Mouse (Mus musculus): ENCODE data around the gene Rpl7l1. TPM values are rescaled to one million over a fixed set of nuclear protein-coding genes. Genes with fewer than 3 reads are reported as not detected.
"Not testable (repeated sequence)": the region's sequence is repeated elsewhere in the genome, so short reads cannot be mapped to it uniquely, and the experiment has no call there.

Gene Rpl7l1
- polyA plus RNA-seq, 1 experiment, result 38.4 TPM

DNA sequence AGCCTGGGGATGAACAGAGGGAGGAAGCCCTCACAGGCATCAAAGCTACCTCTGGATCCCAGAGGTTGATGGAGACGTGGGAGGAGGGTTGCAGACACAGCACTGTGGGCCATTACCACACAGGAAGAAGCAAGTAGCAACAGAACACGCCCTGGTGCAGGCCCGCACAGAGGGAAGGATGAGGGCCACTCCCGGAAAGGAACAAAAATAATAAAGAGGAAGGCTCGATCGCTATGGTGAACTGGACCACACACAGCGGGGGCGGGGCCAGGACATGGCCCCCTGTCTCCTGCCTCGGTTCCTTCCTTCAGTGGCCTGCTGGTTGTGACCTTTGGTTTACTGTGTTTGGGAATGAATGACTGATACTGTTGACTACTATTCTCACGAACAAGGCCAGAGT lies 17.2 kb upstream of the Rpl7l1 start:
- H3K4me1 ChIP-seq (ENCODE audit: control insufficient read depth, insufficient read depth, low read length), result no peaks in the 10 kb centered on the region
- WGBS, result 64% methylated on average over 10 of the region's 10 CpGs
- no peaks in the 10 kb centered on the region for H3K27me3 ChIP-seq (replicated peaks; ENCODE audit: control insufficient read depth, insufficient read depth, low read length)
- peaks cover 8% of the 10 kb centered on the region for H3K36me3 ChIP-seq (ENCODE audit: control insufficient read depth, insufficient read depth, low read length)
- H3K4me3 ChIP-seq (ENCODE audit: insufficient read depth, low read depth, low read length), result no peak overlapping the region
- TF ChIP-seq POLR2A (IDR thresholded peaks at IDR 0.05; ENCODE audit: low read depth, low read length) (no peak), CTCF (conservative IDR thresholded peaks at IDR 0.05; ENCODE audit: insufficient read depth, insufficient read length, low read depth, low read length) (no peak)
- no peak for DNase-seq
- H3K27ac ChIP-seq (ENCODE audit: insufficient read depth, low read depth, low read length), result no peak overlapping the region

DNA sequence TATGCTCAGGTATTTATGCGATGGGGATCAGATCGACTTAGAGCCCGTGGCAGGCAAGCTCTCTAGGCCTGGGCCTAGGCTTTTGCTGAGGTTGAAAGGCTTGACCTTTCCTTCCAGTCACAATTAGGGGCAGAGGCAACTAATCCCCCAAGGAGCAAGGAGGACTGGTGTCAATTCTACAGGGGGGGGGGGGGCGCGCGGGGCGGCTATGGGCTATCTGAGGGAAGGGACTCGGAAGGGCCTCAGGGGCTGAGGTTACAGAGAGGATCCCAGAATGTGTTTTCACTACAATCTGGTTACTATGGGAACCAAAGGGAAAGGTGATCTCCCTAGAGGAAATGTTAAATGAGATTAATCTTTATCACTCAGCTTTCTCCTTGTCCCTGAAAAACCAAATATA lies 14.9 kb upstream of the Rpl7l1 start:
- no peak overlapping the region for H3K27ac ChIP-seq (ENCODE audit: insufficient read depth, low read depth, low read length)
- no peaks in the 10 kb centered on the region for H3K4me1 ChIP-seq (ENCODE audit: control insufficient read depth, insufficient read depth, low read length)
- no peaks in the 10 kb centered on the region for H3K27me3 ChIP-seq (replicated peaks; ENCODE audit: control insufficient read depth, insufficient read depth, low read length)
- TF ChIP-seq CTCF (conservative IDR thresholded peaks at IDR 0.05; ENCODE audit: insufficient read depth, insufficient read length, low read depth, low read length) (no peak), POLR2A (IDR thresholded peaks at IDR 0.05; ENCODE audit: low read depth, low read length) (no peak)
- 69% methylated on average over 5 of the region's 8 CpGs for WGBS
- DNase-seq, result no peak
- no peak overlapping the region for H3K4me3 ChIP-seq (ENCODE audit: insufficient read depth, low read depth, low read length)
- H3K36me3 ChIP-seq (ENCODE audit: control insufficient read depth, insufficient read depth, low read length), result peaks cover 8% of the 10 kb centered on the region

DNA sequence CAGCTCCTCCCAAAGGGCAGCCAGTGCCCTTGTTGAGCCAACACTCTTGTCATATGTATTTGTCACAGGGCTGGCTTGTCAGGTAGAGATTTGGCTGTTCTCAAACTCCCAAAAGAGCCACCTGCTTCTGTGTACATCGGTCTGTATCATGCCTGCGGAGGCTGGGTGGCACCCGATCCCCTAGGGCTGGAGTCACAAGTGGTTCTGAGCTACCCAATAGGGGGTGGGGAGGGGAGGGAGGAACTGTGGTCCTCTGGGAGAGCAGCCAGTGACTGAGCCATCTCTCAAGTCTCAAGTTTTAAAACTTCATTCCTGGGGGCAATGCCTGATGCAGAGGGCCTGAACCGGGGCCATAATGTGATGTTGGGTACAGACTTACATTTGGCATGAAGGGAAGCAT lies 14.3 kb upstream of the Rpl7l1 start:
- no peak overlapping the region for H3K4me3 ChIP-seq (ENCODE audit: insufficient read depth, low read depth, low read length)
- H3K36me3 ChIP-seq (ENCODE audit: control insufficient read depth, insufficient read depth, low read length), result peaks cover 8% of the 10 kb centered on the region
- H3K27me3 ChIP-seq (replicated peaks; ENCODE audit: control insufficient read depth, insufficient read depth, low read length), result no peaks in the 10 kb centered on the region
- TF ChIP-seq POLR2A (IDR thresholded peaks at IDR 0.05; ENCODE audit: low read depth, low read length) (no peak), CTCF (conservative IDR thresholded peaks at IDR 0.05; ENCODE audit: insufficient read depth, insufficient read length, low read depth, low read length) (no peak)
- DNase-seq, result no peak
- WGBS, result 78% methylated on average over 4 of the region's 4 CpGs
- no peaks in the 10 kb centered on the region for H3K4me1 ChIP-seq (ENCODE audit: control insufficient read depth, insufficient read depth, low read length)
- H3K27ac ChIP-seq (ENCODE audit: insufficient read depth, low read depth, low read length), result no peak overlapping the region

DNA sequence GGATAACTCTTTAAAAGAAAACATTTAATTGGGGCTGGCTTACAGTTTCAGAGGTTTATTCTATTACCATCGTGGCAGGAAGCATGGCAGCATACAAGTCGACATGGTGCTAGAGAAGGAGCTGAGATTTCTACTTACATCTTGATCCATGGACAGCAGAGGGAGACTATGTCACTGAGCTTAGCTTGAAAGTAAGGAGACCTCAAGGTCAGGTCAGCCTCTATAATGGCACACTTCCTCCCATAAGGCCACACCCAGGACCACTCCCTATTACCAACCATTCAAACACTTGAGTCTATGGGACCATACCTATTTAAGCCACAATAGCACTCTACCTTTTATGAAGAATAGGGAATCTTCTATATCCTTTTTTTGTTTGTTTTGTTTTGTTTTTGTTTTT lies 10.5 kb upstream of the Rpl7l1 start:
- H3K27ac ChIP-seq (ENCODE audit: insufficient read depth, low read depth, low read length), result no peak overlapping the region
- no peaks in the 10 kb centered on the region for H3K27me3 ChIP-seq (replicated peaks; ENCODE audit: control insufficient read depth, insufficient read depth, low read length)
- no peaks in the 10 kb centered on the region for H3K4me1 ChIP-seq (ENCODE audit: control insufficient read depth, insufficient read depth, low read length)
- 81% methylated on average over 2 of the region's 2 CpGs for WGBS
- no peak for TF ChIP-seq CTCF (conservative IDR thresholded peaks at IDR 0.05; ENCODE audit: insufficient read depth, insufficient read length, low read depth, low read length)
- no peak for TF ChIP-seq POLR2A (IDR thresholded peaks at IDR 0.05; ENCODE audit: low read depth, low read length)
- H3K4me3 ChIP-seq (ENCODE audit: insufficient read depth, low read depth, low read length), result no peak overlapping the region
- no peak for DNase-seq
- no peaks in the 10 kb centered on the region for H3K36me3 ChIP-seq (ENCODE audit: control insufficient read depth, insufficient read depth, low read length)

DNA sequence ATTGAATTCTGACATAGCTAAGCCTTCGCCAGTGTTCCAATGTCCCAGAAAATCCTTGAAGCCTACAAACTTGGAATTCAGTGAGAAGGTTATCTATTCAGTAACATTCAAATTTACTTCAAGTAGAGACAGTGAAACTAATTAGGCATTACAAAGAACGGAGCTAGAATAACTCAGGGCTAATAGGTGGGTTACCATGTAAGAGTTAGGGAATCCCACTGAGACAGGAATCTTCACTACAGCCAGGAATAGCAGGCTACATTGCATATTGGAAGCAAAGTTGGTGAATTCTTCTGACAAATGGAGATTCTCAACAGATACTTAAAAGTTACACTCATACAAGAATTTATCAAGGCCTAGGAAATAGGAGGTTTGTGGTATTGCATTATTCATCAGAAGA lies 5.5 kb upstream of the Rpl7l1 start:
- WGBS, result 70% methylated on average over 2 of the region's 2 CpGs
- not testable (repeated sequence) for H3K4me3 ChIP-seq (ENCODE audit: insufficient read depth, low read depth, low read length); DNase-seq; H3K4me1 ChIP-seq (ENCODE audit: control insufficient read depth, insufficient read depth, low read length); H3K27ac ChIP-seq (ENCODE audit: insufficient read depth, low read depth, low read length); H3K27me3 ChIP-seq (replicated peaks; ENCODE audit: control insufficient read depth, insufficient read depth, low read length); H3K36me3 ChIP-seq (ENCODE audit: control insufficient read depth, insufficient read depth, low read length)

DNA sequence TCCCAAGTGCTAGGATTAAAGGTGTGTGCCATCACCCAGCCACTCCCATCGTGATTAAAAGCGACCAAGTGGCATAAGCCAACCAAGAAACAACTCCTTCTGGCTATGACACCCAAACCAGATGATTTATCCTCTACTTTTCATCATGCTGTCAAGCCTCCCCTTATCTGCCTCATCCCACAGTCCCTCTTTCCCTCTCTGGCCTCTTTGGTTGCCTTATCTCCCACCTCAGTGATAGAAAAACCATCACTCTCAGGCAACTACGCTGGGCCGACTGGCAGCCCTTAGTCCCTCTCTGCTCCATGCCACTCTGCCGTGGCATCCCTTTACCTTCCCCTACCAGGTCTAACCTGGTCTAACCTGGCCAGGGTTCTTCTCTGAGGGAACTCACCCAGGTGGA lies 4.5 kb upstream of the Rpl7l1 start:
- TF ChIP-seq POLR2A (IDR thresholded peaks at IDR 0.05; ENCODE audit: low read depth, low read length) (no peak), CTCF (conservative IDR thresholded peaks at IDR 0.05; ENCODE audit: insufficient read depth, insufficient read length, low read depth, low read length) (no peak)
- no peaks in the 10 kb centered on the region for H3K27me3 ChIP-seq (replicated peaks; ENCODE audit: control insufficient read depth, insufficient read depth, low read length)
- 88% methylated on average over 5 of the region's 5 CpGs for WGBS

DNA sequence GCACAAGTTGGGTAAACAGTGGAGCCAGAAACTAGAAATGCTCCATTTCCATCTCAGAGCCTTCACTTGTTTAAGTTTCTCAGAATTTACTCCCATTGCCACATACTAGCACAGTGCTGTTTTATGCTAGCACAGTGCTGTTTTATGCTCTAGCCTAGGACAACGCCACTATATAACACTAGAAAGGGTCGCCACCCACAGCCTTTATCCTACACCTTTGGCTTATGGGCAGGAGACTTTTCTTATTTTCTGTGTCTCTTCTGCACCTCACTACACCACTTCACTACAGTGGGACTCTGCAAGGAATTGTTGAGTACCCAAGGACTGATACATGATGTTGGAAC lies 722 bp upstream of the Rpl7l1 start:
- H3K27ac ChIP-seq (ENCODE audit: insufficient read depth, low read depth, low read length), result peak overlapping the region; percentile 27; the same call in 1 of the 2 replicates
- H3K4me3 ChIP-seq (ENCODE audit: insufficient read depth, low read depth, low read length), result no peak overlapping the region
- WGBS, result 80% methylated on average over 2 of the region's 2 CpGs

More for the DNA sequence above, 4.5 kb upstream of the Rpl7l1 start:
- Histone ChIP-seq H3K27ac (ENCODE audit: insufficient read depth, low read depth, low read length) (no peak overlapping the region), H3K4me1 (ENCODE audit: control insufficient read depth, insufficient read depth, low read length) (no peaks in the 10 kb centered on the region), H3K36me3 (ENCODE audit: control insufficient read depth, insufficient read depth, low read length) (no peaks in the 10 kb centered on the region), H3K4me3 (ENCODE audit: insufficient read depth, low read depth, low read length) (no peak overlapping the region)
- DNase-seq, result no peak

DNA sequence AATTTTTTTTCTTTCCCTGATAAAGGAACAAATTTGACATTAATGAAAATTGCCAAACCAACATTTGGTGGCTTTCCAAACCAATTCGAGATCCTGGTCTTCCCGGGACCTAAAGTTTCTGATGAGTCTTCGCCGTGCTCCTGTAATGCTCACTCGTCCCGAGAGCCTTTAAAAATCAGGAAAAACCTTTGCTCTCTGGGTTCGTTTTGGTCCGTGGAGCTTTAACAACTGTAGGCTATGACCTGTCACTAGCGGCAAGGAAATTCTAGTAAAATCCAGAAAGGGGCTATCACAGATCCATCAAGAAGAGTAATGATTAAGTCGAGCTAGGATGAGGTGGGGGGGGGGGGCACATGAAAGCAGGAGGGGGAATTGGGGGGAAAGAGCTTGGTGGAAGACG lies 596 bp downstream of the Rpl7l1 start:
- H3K4me1 ChIP-seq (ENCODE audit: control insufficient read depth, insufficient read depth, low read length), result no peaks in the 10 kb centered on the region
- DNase-seq, result peak; percentile 54
- peak overlapping the region; percentile 86 for H3K27ac ChIP-seq (ENCODE audit: insufficient read depth, low read depth, low read length)
- under 1% methylated on average over 11 of the region's 11 CpGs for WGBS
- H3K36me3 ChIP-seq (ENCODE audit: control insufficient read depth, insufficient read depth, low read length), result no peaks in the 10 kb centered on the region; the same call in 1 of the 2 replicates
- no peaks in the 10 kb centered on the region for H3K27me3 ChIP-seq (replicated peaks; ENCODE audit: control insufficient read depth, insufficient read depth, low read length)
- no peak for TF ChIP-seq CTCF (conservative IDR thresholded peaks at IDR 0.05; ENCODE audit: insufficient read depth, insufficient read length, low read depth, low read length)
- no peak for TF ChIP-seq POLR2A (IDR thresholded peaks at IDR 0.05; ENCODE audit: low read depth, low read length)
- H3K4me3 ChIP-seq (ENCODE audit: insufficient read depth, low read depth, low read length), result peak overlapping the region; percentile 98

More for the DNA sequence above, 722 bp upstream of the Rpl7l1 start:
- no peak for TF ChIP-seq CTCF (conservative IDR thresholded peaks at IDR 0.05; ENCODE audit: insufficient read depth, insufficient read length, low read depth, low read length)
- no peak for TF ChIP-seq POLR2A (IDR thresholded peaks at IDR 0.05; ENCODE audit: low read depth, low read length)
- DNase-seq, result no peak
- Histone ChIP-seq H3K27me3 (replicated peaks; ENCODE audit: control insufficient read depth, insufficient read depth, low read length) (no peaks in the 10 kb centered on the region), H3K36me3 (ENCODE audit: control insufficient read depth, insufficient read depth, low read length) (no peaks in the 10 kb centered on the region; the same call in 1 of the 2 replicates), H3K4me1 (ENCODE audit: control insufficient read depth, insufficient read depth, low read length) (no peaks in the 10 kb centered on the region)

All from kidney, adult 2 months (tissue).